Mouse (Mus musculus): ENCODE data around the gene Cbl. TPM values are rescaled to one million over a fixed set of nuclear protein-coding genes. Genes with fewer than 3 reads are reported as not detected.

Gene Cbl
- 20.1 and 27.6 TPM in 2 replicates for polyA plus RNA-seq (2014; fragmentation: Nextera tagmentation; extraction: Ambion mirVana)

DNA sequence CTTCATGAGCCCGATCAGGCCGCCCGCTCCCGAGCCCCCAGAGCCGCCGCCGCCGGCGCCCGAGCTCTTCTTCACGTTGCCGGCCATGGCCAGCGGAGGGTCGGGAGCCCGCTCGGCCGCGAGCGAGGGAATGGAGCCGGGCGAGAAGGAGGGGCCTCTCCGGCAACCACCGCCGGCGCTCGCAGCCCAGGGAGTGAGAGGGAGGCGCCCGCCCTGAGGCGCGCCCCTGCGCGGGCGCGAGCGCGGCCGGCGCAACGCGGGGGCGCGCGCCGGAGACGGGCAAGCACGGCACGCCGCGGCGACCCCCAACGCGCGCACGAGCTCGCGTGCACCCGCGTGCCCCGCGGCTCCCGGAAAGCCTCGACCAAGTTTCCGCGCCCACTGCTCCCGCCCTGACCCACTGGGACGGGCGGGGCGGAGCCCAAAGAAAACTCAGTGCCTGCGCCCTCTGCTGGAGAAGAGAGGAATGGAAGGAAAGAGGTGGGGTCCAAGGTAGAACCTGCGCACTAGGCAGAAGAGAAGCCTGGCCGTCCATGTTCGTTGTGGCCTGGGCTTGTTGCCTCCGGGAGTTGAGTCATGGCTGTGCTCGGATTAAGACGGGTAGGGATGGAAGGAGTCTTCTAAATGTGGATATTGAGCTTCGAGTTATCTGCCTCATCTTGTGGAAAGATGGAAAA, at the start of gene Cbl:
Cbl (minus strand) TSS at position 248 of the 677 bp plus-strand sequence.
- Histone ChIP-seq H3K9ac (replicated peaks; ENCODE audit: low read length) (peak within 1 kb of the TSS; percentile 90), H3K4me2 (ENCODE audit: low read length) (peak within 1 kb of the TSS; percentile 81), H3K9me3 (ENCODE audit: control insufficient read depth, low read length) (no peaks in the 10 kb centered on the region), H3K36me3 (ENCODE audit: control insufficient read depth, insufficient read depth, low read length) (no peaks in the 10 kb centered on the region), H3K27ac (replicated peaks; ENCODE audit: low read depth, low read length) (peak within 1 kb of the TSS; percentile 96), H3K4me3 (replicated peaks; ENCODE audit: low read depth, low read length) (peak within 1 kb of the TSS; percentile 84), H3K4me1 (ENCODE audit: control insufficient read depth, insufficient read depth, low read length) (peaks cover 14% of the 10 kb centered on the region), H3K27me3 (ENCODE audit: control insufficient read depth, insufficient read depth, low read length) (no peaks in the 10 kb centered on the region)
- ATAC-seq (ENCODE audit: low FRiP score, low TSS enrichment) (peak; percentile 94), DNase-seq (peak; percentile 100)
- WGBS = under 1% methylated on average over 70 of the region's 76 CpGs

DNA sequence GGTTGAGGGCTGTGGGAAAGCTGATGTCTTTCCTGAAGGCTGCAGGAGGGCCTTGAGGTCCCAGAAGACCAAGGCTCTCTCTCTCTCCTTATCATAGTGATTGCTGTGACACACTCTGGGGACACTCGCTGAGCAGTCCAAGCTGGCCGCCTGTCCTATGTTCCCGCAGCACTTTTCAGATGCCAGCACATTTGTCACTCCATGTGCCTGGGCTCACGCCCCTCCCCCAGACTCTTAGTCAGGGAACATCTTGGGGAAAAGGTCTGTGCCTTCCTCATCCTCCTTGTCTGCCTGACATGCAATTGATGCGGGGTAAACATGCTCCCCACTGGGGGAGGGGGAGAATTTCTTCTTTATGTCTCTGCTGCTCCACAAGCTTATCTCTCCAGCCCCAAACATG, 49.3 kb upstream of the Cbl start:
- H3K9ac ChIP-seq (replicated peaks; ENCODE audit: low read length) = no peak overlapping the region
- DNase-seq = no peak
- ATAC-seq (ENCODE audit: low FRiP score, low TSS enrichment) = no peak
- no peaks in the 10 kb centered on the region for H3K27me3 ChIP-seq (ENCODE audit: control insufficient read depth, insufficient read depth, low read length)
- H3K36me3 ChIP-seq (ENCODE audit: control insufficient read depth, insufficient read depth, low read length) = peaks cover 39% of the 10 kb centered on the region
- no peaks in the 10 kb centered on the region for H3K9me3 ChIP-seq (ENCODE audit: control insufficient read depth, low read length)
- peaks cover 11% of the 10 kb centered on the region; the same call in 1 of the 2 replicates for H3K4me1 ChIP-seq (ENCODE audit: control insufficient read depth, insufficient read depth, low read length)
- H3K4me3 ChIP-seq (replicated peaks; ENCODE audit: low read depth, low read length) = no peak overlapping the region
- 72% methylated on average over 5 of the region's 5 CpGs for WGBS
- no peak overlapping the region for H3K4me2 ChIP-seq (ENCODE audit: low read length)
- no peak overlapping the region for H3K27ac ChIP-seq (replicated peaks; ENCODE audit: low read depth, low read length)

DNA sequence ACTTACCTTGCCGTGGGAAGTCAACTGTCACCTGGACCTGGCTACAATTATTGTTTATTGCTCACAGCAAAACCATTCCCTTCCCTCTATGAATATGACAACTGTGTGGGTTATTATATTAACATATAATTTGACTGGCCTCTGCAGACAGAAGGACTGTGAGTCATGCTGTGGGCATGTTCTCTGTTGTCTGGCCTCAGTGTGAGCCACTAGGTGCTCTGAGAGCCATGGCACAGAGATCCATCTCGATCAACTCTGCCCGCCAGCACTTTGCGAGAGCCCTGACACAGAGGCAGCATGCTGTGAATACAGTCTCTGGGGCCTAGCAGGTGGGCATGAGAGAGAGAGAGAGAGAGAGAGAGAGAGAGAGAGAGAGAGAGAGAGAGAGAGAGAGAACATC, 36.1 kb upstream of the Cbl start:
- no peak overlapping the region for H3K4me3 ChIP-seq (replicated peaks; ENCODE audit: low read depth, low read length)
- ATAC-seq (ENCODE audit: low FRiP score, low TSS enrichment) = no peak

DNA sequence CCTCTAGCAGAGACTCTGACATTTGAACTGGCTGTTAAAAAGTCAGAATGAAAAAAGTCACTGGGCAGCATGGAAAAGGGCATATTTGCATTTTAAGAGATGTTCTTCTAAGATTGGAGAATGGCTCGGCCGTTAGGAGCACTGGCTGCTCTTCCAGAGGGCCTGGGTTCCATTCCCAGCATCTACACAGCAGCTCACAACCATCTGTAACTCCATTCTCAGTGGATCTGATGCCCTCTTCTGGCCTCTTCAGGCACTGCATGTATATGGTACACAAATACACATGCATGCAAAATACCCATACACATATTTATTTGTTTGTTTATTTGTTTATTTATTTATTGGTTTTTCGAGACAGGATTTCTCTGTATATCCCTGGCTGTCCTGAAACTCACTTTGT, 35.2 kb upstream of the Cbl start:
- Histone ChIP-seq H3K9me3 (ENCODE audit: control insufficient read depth, low read length) (no peaks in the 10 kb centered on the region), H3K4me2 (ENCODE audit: low read length) (no peak overlapping the region), H3K27ac (replicated peaks; ENCODE audit: low read depth, low read length) (no peak overlapping the region), H3K4me3 (replicated peaks; ENCODE audit: low read depth, low read length) (no peak overlapping the region), H3K4me1 (ENCODE audit: control insufficient read depth, insufficient read depth, low read length) (peaks cover 25% of the 10 kb centered on the region), H3K9ac (replicated peaks; ENCODE audit: low read length) (no peak overlapping the region), H3K36me3 (ENCODE audit: control insufficient read depth, insufficient read depth, low read length) (peaks cover 13% of the 10 kb centered on the region), H3K27me3 (ENCODE audit: control insufficient read depth, insufficient read depth, low read length) (no peaks in the 10 kb centered on the region)
- DNase-seq (no peak), ATAC-seq (ENCODE audit: low FRiP score, low TSS enrichment) (no peak)
- 83% methylated on average over 3 of the region's 3 CpGs for WGBS

More for the DNA sequence above, 36.1 kb upstream of the Cbl start:
- Histone ChIP-seq H3K9me3 (ENCODE audit: control insufficient read depth, low read length) (no peaks in the 10 kb centered on the region), H3K9ac (replicated peaks; ENCODE audit: low read length) (no peak overlapping the region), H3K36me3 (ENCODE audit: control insufficient read depth, insufficient read depth, low read length) (peaks cover 22% of the 10 kb centered on the region), H3K4me1 (ENCODE audit: control insufficient read depth, insufficient read depth, low read length) (peaks cover 17% of the 10 kb centered on the region), H3K27me3 (ENCODE audit: control insufficient read depth, insufficient read depth, low read length) (no peaks in the 10 kb centered on the region), H3K27ac (replicated peaks; ENCODE audit: low read depth, low read length) (no peak overlapping the region), H3K4me2 (ENCODE audit: low read length) (no peak overlapping the region)
- DNase-seq = no peak
- 89% methylated on average over 4 of the region's 4 CpGs for WGBS

DNA sequence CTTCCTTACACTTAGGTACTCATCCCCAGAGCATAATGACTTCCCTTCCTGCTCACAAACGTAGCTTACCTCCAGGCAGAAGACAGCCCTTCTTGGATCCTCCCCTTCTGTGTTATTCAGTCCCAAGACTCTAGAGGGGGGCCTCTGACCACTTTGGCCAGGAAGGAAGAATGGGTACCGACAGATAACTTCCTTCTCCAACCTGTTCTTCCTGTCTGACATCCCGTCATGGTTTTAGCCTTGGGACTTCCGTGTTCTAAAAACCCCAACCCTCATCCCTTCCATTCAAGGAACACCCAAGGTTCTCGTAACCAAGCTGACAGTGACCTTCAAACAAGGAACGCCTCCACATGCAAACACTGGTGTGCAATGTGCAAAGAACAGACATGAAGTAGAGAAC, 34.6 kb upstream of the Cbl start, which contains the start of gene Nlrx1:
Nlrx1 (minus strand) TSS at position 168 of the 400 bp plus-strand sequence.
- Histone ChIP-seq H3K27me3 (ENCODE audit: control insufficient read depth, insufficient read depth, low read length) (no peaks in the 10 kb centered on the region), H3K27ac (replicated peaks; ENCODE audit: low read depth, low read length) (peak within 1 kb of the TSS; percentile 58), H3K36me3 (ENCODE audit: control insufficient read depth, insufficient read depth, low read length) (peaks cover 6% of the 10 kb centered on the region; the same call in 1 of the 2 replicates), H3K4me3 (replicated peaks; ENCODE audit: low read depth, low read length) (peak within 1 kb of the TSS; percentile 29), H3K4me2 (ENCODE audit: low read length) (peak within 1 kb of the TSS; percentile 62), H3K9me3 (ENCODE audit: control insufficient read depth, low read length) (no peaks in the 10 kb centered on the region), H3K9ac (replicated peaks; ENCODE audit: low read length) (peak within 1 kb of the TSS; percentile 44), H3K4me1 (ENCODE audit: control insufficient read depth, insufficient read depth, low read length) (peaks cover 25% of the 10 kb centered on the region)
- DNase-seq = no peak
- ATAC-seq (ENCODE audit: low FRiP score, low TSS enrichment) = no peak
- 85% methylated on average over 6 of the region's 6 CpGs for WGBS

DNA sequence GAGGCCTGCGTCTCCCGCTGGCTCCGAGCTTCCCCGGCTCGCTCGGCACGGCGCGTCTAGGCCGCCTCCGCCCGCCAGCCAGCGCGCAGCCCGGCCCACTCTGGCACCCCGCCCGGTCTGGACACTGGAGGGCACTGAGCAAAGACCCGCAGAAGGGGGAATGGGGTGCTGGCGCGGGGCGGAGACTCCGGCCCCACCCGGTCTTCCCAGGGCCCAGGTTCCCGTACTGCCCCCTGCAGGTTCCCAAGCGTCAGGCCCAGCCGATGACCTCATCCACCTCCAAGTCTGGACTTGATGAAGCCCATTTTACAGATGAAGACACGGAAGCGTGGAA, 34.1 kb upstream of the Cbl start:
- peaks cover 25% of the 10 kb centered on the region for H3K4me1 ChIP-seq (ENCODE audit: control insufficient read depth, insufficient read depth, low read length)
- H3K27ac ChIP-seq (replicated peaks; ENCODE audit: low read depth, low read length) = peak overlapping the region; percentile 58; the same call in 1 of the 2 replicates
- H3K9me3 ChIP-seq (ENCODE audit: control insufficient read depth, low read length) = no peaks in the 10 kb centered on the region
- peak overlapping the region; percentile 62 for H3K4me2 ChIP-seq (ENCODE audit: low read length)
- H3K27me3 ChIP-seq (ENCODE audit: control insufficient read depth, insufficient read depth, low read length) = no peaks in the 10 kb centered on the region
- 0 out of 2 replicates have a peak, but pooled peaks cover 2% of the 10 kb centered on the region for H3K36me3 ChIP-seq (ENCODE audit: control insufficient read depth, insufficient read depth, low read length)
- peak; percentile 71; the same call in 1 of the 2 replicates for ATAC-seq (ENCODE audit: low FRiP score, low TSS enrichment)
- DNase-seq = peak; percentile 81
- H3K4me3 ChIP-seq (replicated peaks; ENCODE audit: low read depth, low read length) = peak overlapping the region; percentile 29
- WGBS = 6% methylated on average over 28 of the region's 28 CpGs
- peak overlapping the region; percentile 44 for H3K9ac ChIP-seq (replicated peaks; ENCODE audit: low read length)

DNA sequence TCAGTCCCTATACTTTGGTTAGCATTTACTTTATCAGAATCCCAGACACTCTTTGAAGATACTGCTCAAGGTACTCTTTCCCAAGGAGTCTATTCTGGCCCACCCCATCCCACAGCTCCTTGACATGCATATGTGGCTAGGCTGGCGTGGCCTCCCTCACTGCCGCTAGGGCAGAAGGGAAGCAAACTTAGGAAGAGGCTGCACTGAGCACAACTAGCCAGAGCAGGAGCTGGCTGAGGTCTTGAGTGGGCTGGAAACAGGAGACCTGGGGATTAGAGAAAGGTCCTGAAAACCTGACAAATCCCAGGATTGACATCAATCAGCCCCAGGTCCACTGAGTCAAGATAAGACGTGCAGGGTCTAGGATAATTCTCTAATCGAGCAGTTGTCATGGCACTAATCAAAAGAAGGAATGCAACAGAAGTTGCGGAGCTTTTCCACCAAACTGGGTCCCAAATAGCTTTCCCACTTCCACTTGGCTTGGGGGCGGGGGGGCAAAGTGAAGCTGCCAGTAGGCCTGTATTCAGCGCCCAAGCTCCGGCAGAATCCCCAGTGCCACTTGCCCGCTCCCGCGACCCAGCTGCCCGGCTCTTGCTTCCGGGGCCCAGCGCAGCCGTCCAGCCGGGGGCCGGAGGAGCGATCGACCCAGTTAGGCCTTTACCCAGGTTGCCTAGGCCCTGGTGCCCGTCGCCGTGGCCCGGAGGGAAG, 33.6 kb upstream of the Cbl start:
- peaks cover 25% of the 10 kb centered on the region for H3K4me1 ChIP-seq (ENCODE audit: control insufficient read depth, insufficient read depth, low read length)
- peak overlapping the region; percentile 62 for H3K4me2 ChIP-seq (ENCODE audit: low read length)
- no peaks in the 10 kb centered on the region for H3K27me3 ChIP-seq (ENCODE audit: control insufficient read depth, insufficient read depth, low read length)
- peak overlapping the region; percentile 29 for H3K4me3 ChIP-seq (replicated peaks; ENCODE audit: low read depth, low read length)
- WGBS = 4% methylated on average over 23 of the region's 23 CpGs
- H3K9me3 ChIP-seq (ENCODE audit: control insufficient read depth, low read length) = no peaks in the 10 kb centered on the region
- ATAC-seq (ENCODE audit: low FRiP score, low TSS enrichment) = no peak
- H3K36me3 ChIP-seq (ENCODE audit: control insufficient read depth, insufficient read depth, low read length) = no peaks in the 10 kb centered on the region
- H3K9ac ChIP-seq (replicated peaks; ENCODE audit: low read length) = peak overlapping the region; percentile 44
- peak overlapping the region; percentile 58 for H3K27ac ChIP-seq (replicated peaks; ENCODE audit: low read depth, low read length)
- DNase-seq = peak; percentile 39

DNA sequence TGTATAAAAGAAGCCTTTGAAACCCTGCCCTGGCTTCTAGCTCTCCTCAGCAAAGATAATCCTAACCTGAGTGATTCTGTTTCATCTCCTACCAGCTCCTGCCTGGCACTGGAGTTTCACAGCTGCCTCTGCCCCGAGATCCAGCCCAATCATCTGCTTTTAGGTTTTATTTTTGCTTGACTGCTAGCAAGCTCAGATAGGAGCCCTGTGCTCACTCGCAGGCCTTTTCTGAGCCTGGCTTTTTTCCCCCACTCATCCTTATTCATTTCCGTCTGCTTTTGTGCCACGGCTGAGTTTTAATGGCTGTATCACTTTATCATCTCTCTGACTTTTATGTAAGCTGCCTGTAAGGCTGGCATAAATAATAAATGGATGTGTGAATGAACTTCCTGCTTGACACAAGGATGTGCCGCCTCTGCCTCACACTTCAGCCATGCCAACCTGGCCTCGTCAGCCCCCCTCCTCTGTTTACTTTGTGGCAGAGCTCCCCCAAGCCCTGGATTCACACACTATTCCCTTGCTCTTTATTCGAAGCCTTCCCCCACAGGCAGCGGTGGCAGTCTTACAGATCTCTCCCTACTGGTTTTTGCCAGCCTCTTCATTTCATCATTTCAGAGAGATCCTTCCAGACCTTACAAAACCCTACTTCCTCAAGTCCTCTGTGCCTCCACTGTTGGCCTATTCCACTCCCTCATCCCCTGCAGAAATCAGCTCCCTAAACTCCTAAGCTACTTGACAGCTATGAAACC, 32.8 kb upstream of the Cbl start:
- Histone ChIP-seq H3K27ac (replicated peaks; ENCODE audit: low read depth, low read length) (peak overlapping the region; percentile 58; the same call in 1 of the 2 replicates), H3K36me3 (ENCODE audit: control insufficient read depth, insufficient read depth, low read length) (no peaks in the 10 kb centered on the region), H3K4me3 (replicated peaks; ENCODE audit: low read depth, low read length) (no peak overlapping the region), H3K27me3 (ENCODE audit: control insufficient read depth, insufficient read depth, low read length) (no peaks in the 10 kb centered on the region), H3K4me1 (ENCODE audit: control insufficient read depth, insufficient read depth, low read length) (peaks cover 25% of the 10 kb centered on the region), H3K4me2 (ENCODE audit: low read length) (no peak overlapping the region), H3K9ac (replicated peaks; ENCODE audit: low read length) (no peak overlapping the region), H3K9me3 (ENCODE audit: control insufficient read depth, low read length) (no peaks in the 10 kb centered on the region)
- ATAC-seq (ENCODE audit: low FRiP score, low TSS enrichment) = no peak
- 44% methylated on average over 8 of the region's 8 CpGs for WGBS
- peak; percentile 39 for DNase-seq
